ENCODE assay signal across 8 mouse cellular contexts in the genomic region with DNA sequence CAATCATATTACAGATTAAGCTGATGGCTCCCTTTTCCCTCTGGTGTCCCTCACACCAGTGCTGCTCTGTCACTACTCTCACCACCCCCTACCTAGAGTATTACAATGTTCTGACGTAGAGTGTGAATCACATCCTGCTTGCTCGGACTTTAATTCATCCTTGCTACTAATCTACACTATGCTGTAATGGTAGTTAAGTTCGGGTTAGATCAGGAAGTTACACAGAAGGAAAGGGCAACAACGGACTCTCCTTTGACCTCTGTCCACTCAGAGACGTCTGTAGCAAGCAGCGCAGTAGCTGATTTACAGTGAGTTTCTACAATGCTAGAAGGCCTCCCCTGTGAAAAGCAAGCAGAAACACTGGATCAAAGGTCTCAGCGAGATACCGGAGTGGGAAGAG. TPM values are rescaled to one million over a fixed set of nuclear protein-coding genes. Genes with fewer than 3 reads are reported as not detected.
A peak's percentile ranks its signal among the peaks of the same experiment; 100 is the strongest.
DNase-seq lines count a peak whose midpoint lies in the region; ATAC-seq and TF ChIP-seq lines count a peak whose summit lies in the region.
"Had no signal": no experiment of that assay in that cellular context is flagged by ENCODE, and none has a peak within 500 bp of the region (broad histone marks: within the 10 kb centered on the region; RNA-seq: fewer than 3 reads in every experiment).

No protein-coding gene starts in this region.

- TF ChIP-seq POLR2A in MEL (IDR thresholded peaks at IDR 0.05; ENCODE audit: control insufficient read depth in 1 of 2, insufficient read depth in 1 of 2, low read depth in 1 of 2, low read length in 2 of 2, poor library complexity in 1 of 2): no peak

- peak overlapping the region; percentile 39 for H3K4me2 ChIP-seq in kidney, embryonic 16.5 days (replicated peaks; ENCODE audit: low read depth, low read length)
- 0 out of 2 replicates have a peak overlapping the region, but pooled peaks have one; percentile 12 for H3K4me2 ChIP-seq in forebrain, embryonic 16.5 days (ENCODE audit: low read length)
- H3K4me2 ChIP-seq in liver, postnatal 0 days (ENCODE audit: low read depth, low read length): peak overlapping the region; percentile 56

- no peak overlapping the region for H3K9ac ChIP-seq in kidney, embryonic 16.5 days (replicated peaks; ENCODE audit: low read length)
- H3K9ac ChIP-seq in MEL (ENCODE audit: control insufficient read depth, low read depth, low read length, poor library complexity, severe bottlenecking): peak overlapping the region; percentile 28
- H3K9ac ChIP-seq in forebrain, embryonic 16.5 days (replicated peaks; ENCODE audit: low read depth, low read length): no peak overlapping the region
- 0 out of 2 replicates have a peak overlapping the region, but pooled peaks have one; percentile 12 for H3K9ac ChIP-seq in liver, postnatal 0 days (replicated peaks)

- peaks cover 13% of the 10 kb centered on the region; the same call in 1 of the 2 replicates for H3K27me3 ChIP-seq in kidney, embryonic 16.5 days (ENCODE audit: insufficient read depth, low read length)
- no peaks in the 10 kb centered on the region for H3K27me3 ChIP-seq in MEL (ENCODE audit: control insufficient read depth in 1 of 2, insufficient read depth in 2 of 2, low read length in 2 of 2)
- peaks cover 38% of the 10 kb centered on the region for H3K27me3 ChIP-seq in forebrain, embryonic 16.5 days (replicated peaks; ENCODE audit: control insufficient read depth, insufficient read depth, low read length)
- peaks cover 4% of the 10 kb centered on the region for H3K27me3 ChIP-seq in liver, postnatal 0 days (ENCODE audit: insufficient read depth, low read length)

- WGBS in kidney, embryonic 16.5 days: 14% methylated on average over 8 of the region's 8 CpGs
- 19% methylated on average over 8 of the region's 8 CpGs for WGBS in forebrain, embryonic 16.5 days
- WGBS in liver, postnatal 0 days (ENCODE audit: insufficient replicate concordance): 12% methylated on average over 8 of the region's 8 CpGs

- no peaks in the 10 kb centered on the region for H3K79me2 ChIP-seq in MEL (ENCODE audit: control insufficient read depth, insufficient read depth, low read length, poor library complexity)

- no peak for TF ChIP-seq CTCF in MEL (IDR thresholded peaks at IDR 0.05 in 2 of 3, conservative IDR thresholded peaks at IDR 0.05 in 1 of 3; ENCODE audit: control insufficient read depth in 1 of 3, insufficient read depth in 1 of 3, low read depth in 2 of 3, low read length in 3 of 3, poor library complexity in 1 of 3, severe bottlenecking in 1 of 3)
- no peak for TF ChIP-seq CTCF in liver, postnatal 0 days (IDR thresholded peaks at IDR 0.05; ENCODE audit: low read depth)

- ATAC-seq in kidney, embryonic 16.5 days (ENCODE audit: low FRiP score, low TSS enrichment): no peak
- no peak for ATAC-seq in forebrain, embryonic 16.5 days
- peak; percentile 53 for ATAC-seq in liver, postnatal 0 days

- TF ChIP-seq EP300 in MEL (IDR thresholded peaks at IDR 0.05; ENCODE audit: low read depth in 1 of 2, low read length in 2 of 2): no peak
- no peak for TF ChIP-seq EP300 in liver, postnatal 0 days (IDR thresholded peaks at IDR 0.05; ENCODE audit: low read depth)

- peak overlapping the region; percentile 35 for H3K4me3 ChIP-seq in kidney, embryonic 16.5 days (ENCODE audit: low read length)
- peak overlapping the region; percentile 52 to 53 for H3K4me3 ChIP-seq in MEL (ENCODE audit: control insufficient read depth in 1 of 2, insufficient read depth in 1 of 2, low read depth in 2 of 2, low read length in 2 of 2)
- H3K4me3 ChIP-seq in forebrain, embryonic 16.5 days (replicated peaks; ENCODE audit: low read length): no peak overlapping the region
- peak overlapping the region; percentile 36 for H3K4me3 ChIP-seq in liver, postnatal 0 days (ENCODE audit: low read depth, low read length)

- intact Hi-C loops in left cerebral cortex, postnatal 14 days (cut with DNase I): no loop called here

- H3K27ac ChIP-seq in kidney, embryonic 16.5 days (ENCODE audit: low read length): no peak overlapping the region
- H3K27ac ChIP-seq in MEL (ENCODE audit: control insufficient read depth, low read depth, low read length): no peak overlapping the region
- no peak overlapping the region for H3K27ac ChIP-seq in forebrain, embryonic 16.5 days (ENCODE audit: low read length)
- no peak overlapping the region for H3K27ac ChIP-seq in liver, postnatal 0 days (ENCODE audit: low read depth)

- H3K9me3 ChIP-seq in kidney, embryonic 16.5 days (ENCODE audit: low read length): no peaks in the 10 kb centered on the region
- no peaks in the 10 kb centered on the region for H3K9me3 ChIP-seq in MEL (replicated peaks; ENCODE audit: insufficient read depth, low read length)
- no peaks in the 10 kb centered on the region for H3K9me3 ChIP-seq in forebrain, embryonic 16.5 days (ENCODE audit: control insufficient read depth, low read length)
- no peaks in the 10 kb centered on the region for H3K9me3 ChIP-seq in liver, postnatal 0 days (ENCODE audit: low read length)

- no peak for DNase-seq in kidney, adult 9 months
- no peak for DNase-seq in MEL (ENCODE audit: low read depth, low spot score)
- DNase-seq in liver, postnatal 0 days: no peak
- no peak for DNase-seq in yolk sac, embryonic 10.5 days (ENCODE audit: low spot score)
- no peak for DNase-seq in left cerebral cortex, postnatal 14 days (ENCODE audit: low spot score in 2 of 2)
- DNase-seq: adrenal gland, postnatal 25 days had no signal

- no peaks in the 10 kb centered on the region for H3K36me3 ChIP-seq in kidney, embryonic 16.5 days (ENCODE audit: insufficient read depth, low read length)
- peaks cover 0 to 23% of the 10 kb centered on the region in 2 experiments; a peak in 2 of 4 replicates for H3K36me3 ChIP-seq in MEL (ENCODE audit: control insufficient read depth in 1 of 2, insufficient read depth in 2 of 2, low read length in 2 of 2)
- H3K36me3 ChIP-seq in forebrain, embryonic 16.5 days (ENCODE audit: control insufficient read depth, insufficient read depth): no peaks in the 10 kb centered on the region
- no peaks in the 10 kb centered on the region for H3K36me3 ChIP-seq in liver, postnatal 0 days (replicated peaks; ENCODE audit: insufficient read depth, low read length)

- TF ChIP-seq RAD21 in MEL (IDR thresholded peaks at IDR 0.05; ENCODE audit: low read depth, low read length): no peak

- peaks cover 13% of the 10 kb centered on the region; the same call in 1 of the 2 replicates for H3K4me1 ChIP-seq in kidney, embryonic 16.5 days (ENCODE audit: insufficient read depth, low read length)
- peaks cover 0 to 9% of the 10 kb centered on the region in 2 experiments; a peak in 2 of 4 replicates for H3K4me1 ChIP-seq in MEL (ENCODE audit: control insufficient read depth in 1 of 2, insufficient read depth in 2 of 2, low read length in 2 of 2)
- peaks cover 9% of the 10 kb centered on the region for H3K4me1 ChIP-seq in forebrain, embryonic 16.5 days (replicated peaks; ENCODE audit: control insufficient read depth, insufficient read depth, low read length)
- H3K4me1 ChIP-seq in liver, postnatal 0 days (ENCODE audit: insufficient read depth): peaks cover 27% of the 10 kb centered on the region

TF ChIP-seq in MEL, 35 proteins besides CTCF, POLR2A, EP300 and RAD21:
- TF ChIP-seq ZMIZ1 (IDR thresholded peaks at IDR 0.05; ENCODE audit: low read depth, low read length) (no peak), ETS1 (IDR thresholded peaks at IDR 0.05; ENCODE audit: low read depth, low read length) (no peak), MXI1 (IDR thresholded peaks at IDR 0.05; ENCODE audit: low read depth, low read length) (no peak), POLR2AphosphoS5 (IDR thresholded peaks at IDR 0.05; ENCODE audit: borderline replicate concordance, low read depth, low read length) (no peak)
TF ChIP-seq in MEL: peak in this region for 0.

RNA-seq across cellular contexts. Expression of gene Zfp184, which starts 31.0 kb away (rescaled TPM):
- 11.6 and 13.7 TPM in 2 replicates for polyA plus RNA-seq in kidney, embryonic 16.5 days (2015; fragmentation: Nextera tagmentation; extraction: Ambion mirVana)
- total RNA-seq in MEL (2012; rRNA removed): 0.42 and 0.52 TPM in 2 replicates
- polyA plus RNA-seq in MEL (2012; ENCODE audit: insufficient read depth in 1 of 2, insufficient read length in 2 of 2, low read depth in 1 of 2, low replicate concordance in 2 of 2, missing spikeins in 1 of 2): 1 to 10 TPM in 1 of 2 experiments, not detected in 1; 1.0 TPM
- 24.8 and 25.7 TPM in 2 replicates for polyA plus RNA-seq in forebrain, embryonic 16.5 days (2015; fragmentation: Nextera tagmentation; extraction: Ambion mirVana)
- 0.27 and 0.32 TPM in 2 replicates for polyA plus RNA-seq in liver, postnatal 0 days (2015; fragmentation: Nextera tagmentation; extraction: Ambion mirVana)
- 1 to 10 TPM; 2.8 to 4.0 TPM for total RNA-seq in left cerebral cortex, postnatal 14 days (2021)

Comparison
In these comparisons a context has a peak if more than half of its experiments do, and no peak if none do; other contexts are left out.
1. H3K9ac ChIP-seq: peak in MEL (single experiment) and liver, postnatal 0 days (single experiment); none in kidney, embryonic 16.5 days (single experiment) and forebrain, embryonic 16.5 days (single experiment).
2. Peak in every context shown above with its lines, with median percentiles within 50 percentile points of each other: H3K4me2 ChIP-seq.